Mouse (Mus musculus): ENCODE data around the gene Usp38.
"Not testable (repeated sequence)": the region's sequence is repeated elsewhere in the genome, so short reads cannot be mapped to it uniquely, and the experiment has no call there.

Gene Usp38

GRCm38 (mm10) chr8:81014789-81015699, at the start of gene Usp38:
Gene Usp38 (minus strand): TSS chr8:81014928.
- peak; percentile 97 to 99 for DNase-seq (ENCODE audit: low spot score in 2 of 2)

GRCm38 (mm10) chr8:81062566-81062965, 47.8 kb upstream of the Usp38 start:
- DNase-seq (ENCODE audit: low spot score in 2 of 2), result no peak

- peak in 1 of 2 experiments; percentile 25 for DNase-seq (ENCODE audit: low spot score in 2 of 2)
Observed at GRCm38 (mm10) chr8:81061950-81062349, 47.2 kb upstream of the Usp38 start.

GRCm38 (mm10) chr8:81044201-81044600, 29.5 kb upstream of the Usp38 start:
- no peak for DNase-seq (ENCODE audit: low spot score in 2 of 2)

GRCm38 (mm10) chr8:81027991-81028390, 13.3 kb upstream of the Usp38 start:
- DNase-seq (ENCODE audit: low spot score in 2 of 2), result no peak

GRCm38 (mm10) chr8:81017548-81017947, 2.8 kb upstream of the Usp38 start:
- not testable (repeated sequence) for DNase-seq (ENCODE audit: low spot score in 2 of 2)

- DNase-seq (ENCODE audit: low spot score in 2 of 2), result no peak
Observed at GRCm38 (mm10) chr8:81013811-81014530, 757 bp downstream of the Usp38 start.

- DNase-seq (ENCODE audit: low spot score in 2 of 2), result no peak
Observed at GRCm38 (mm10) chr8:81012699-81013098, 2.0 kb downstream of the Usp38 start.

- no peak for DNase-seq (ENCODE audit: low spot score in 2 of 2)
Observed at GRCm38 (mm10) chr8:81012031-81012560, 2.6 kb downstream of the Usp38 start.

GRCm38 (mm10) chr8:81010386-81010785, 4.3 kb downstream of the Usp38 start:
- no peak for DNase-seq (ENCODE audit: low spot score in 2 of 2)

GRCm38 (mm10) chr8:81005114-81005513, 9.6 kb downstream of the Usp38 start:
- DNase-seq (ENCODE audit: low spot score in 2 of 2), result no peak

GRCm38 (mm10) chr8:80996632-80997031, 18.1 kb downstream of the Usp38 start:
- no peak for DNase-seq (ENCODE audit: low spot score in 2 of 2)

- DNase-seq (ENCODE audit: low spot score in 2 of 2), result no peak
Observed at GRCm38 (mm10) chr8:80991937-80992336, 22.8 kb downstream of the Usp38 start.

- no peak for DNase-seq (ENCODE audit: low spot score in 2 of 2)
Observed at GRCm38 (mm10) chr8:80982829-80983228, 31.9 kb downstream of the Usp38 start.

GRCm38 (mm10) chr8:80981696-80982095, 33.0 kb downstream of the Usp38 start:
- DNase-seq (ENCODE audit: low spot score in 2 of 2), result no peak

GRCm38 (mm10) chr8:80980063-80980462, 34.7 kb downstream of the Usp38 start:
- no peak for DNase-seq (ENCODE audit: low spot score in 2 of 2)

GRCm38 (mm10) chr8:80977231-80977630, 37.5 kb downstream of the Usp38 start:
- DNase-seq (ENCODE audit: low spot score in 2 of 2), result no peak

- no peak for DNase-seq (ENCODE audit: low spot score in 2 of 2)
Observed at GRCm38 (mm10) chr8:80971150-80971549, 43.6 kb downstream of the Usp38 start.

- no peak for DNase-seq (ENCODE audit: low spot score in 2 of 2)
Observed at GRCm38 (mm10) chr8:80970000-80970685, 44.6 kb downstream of the Usp38 start.

GRCm38 (mm10) chr8:80969423-80969822, 45.3 kb downstream of the Usp38 start:
- DNase-seq (ENCODE audit: low spot score in 2 of 2), result no peak

GRCm38 (mm10) chr8:80963095-80963494, 51.6 kb downstream of the Usp38 start:
- no peak for DNase-seq (ENCODE audit: low spot score in 2 of 2)

- no peak for DNase-seq (ENCODE audit: low spot score in 2 of 2)
Observed at GRCm38 (mm10) chr8:80962592-80962983, 52.1 kb downstream of the Usp38 start.

Measured in frontal cortex, postnatal 25 days (tissue).